Mouse (Mus musculus) forebrain, embryonic 10.5 days (tissue): ENCODE data around the gene Spata16. TPM values are rescaled to one million over a fixed set of nuclear protein-coding genes. Genes with fewer than 3 reads are reported as not detected.
A peak's percentile ranks its signal among the peaks of the same experiment; 100 is the strongest.
"Not testable (repeated sequence)": the region's sequence is repeated elsewhere in the genome, so short reads cannot be mapped to it uniquely, and the experiment has no call there.

Experiments
- DNase-seq: peaks from one replicate; pipeline ENCODE4 v3.0.0-alpha.2; 2017; ENCODE audit warnings: low spot score; ENCODE audit errors: extremely low spot score
- H3K27ac ChIP-seq: fragments of 300-500 bp; sonication (generic); 2 replicates; pipeline ENCODE4 v1.5.1; 2016; ENCODE audit warnings: mild to moderate bottlenecking
- H3K27me3 ChIP-seq: fragments of 300-500 bp; sonication (generic); 2 replicates; pipeline ENCODE4 v1.6.1; 2016; ENCODE audit warnings: mild to moderate bottlenecking; ENCODE audit not compliant: poor library complexity, severe bottlenecking
- H3K36me3 ChIP-seq: fragments of 300-500 bp; sonication (generic); replicated peaks from 2 replicates; pipeline ENCODE4 v1.6.1; 2016; ENCODE audit warnings: mild to moderate bottlenecking, moderate library complexity
- H3K4me1 ChIP-seq: fragments of 300-500 bp; sonication (generic); 2 replicates; pipeline ENCODE4 v1.6.1; 2016
- H3K4me3 ChIP-seq: fragments of 300-500 bp; sonication (generic); 2 replicates; pipeline ENCODE4 v1.5.1; 2016; ENCODE audit warnings: mild to moderate bottlenecking, moderate library complexity
- H3K9me3 ChIP-seq: fragments of 300-500 bp; sonication (generic); 2 replicates; pipeline ENCODE4 v1.6.1; 2016; ENCODE audit warnings: mild to moderate bottlenecking, moderate library complexity
- WGBS: fragments of 180-500 bp; shearing (Covaris S2); methylation state at CpG from one replicate; pipeline ENCODE4 v1.1.7; 2016; 5-methylcytosine and 5-hydroxymethylcytosine counted together
- polyA plus RNA-seq: library from polyadenylated mRNA; unstranded; fragments of >200 nt; fragmentation: Nextera tagmentation; extraction: Ambion mirVana; gene quantifications from 2 replicates; pipeline ENCODE4 v1.2.1, GENCODE M21; 2016

Gene Spata16
- polyA plus RNA-seq = not detected in 2 replicates

DNA sequence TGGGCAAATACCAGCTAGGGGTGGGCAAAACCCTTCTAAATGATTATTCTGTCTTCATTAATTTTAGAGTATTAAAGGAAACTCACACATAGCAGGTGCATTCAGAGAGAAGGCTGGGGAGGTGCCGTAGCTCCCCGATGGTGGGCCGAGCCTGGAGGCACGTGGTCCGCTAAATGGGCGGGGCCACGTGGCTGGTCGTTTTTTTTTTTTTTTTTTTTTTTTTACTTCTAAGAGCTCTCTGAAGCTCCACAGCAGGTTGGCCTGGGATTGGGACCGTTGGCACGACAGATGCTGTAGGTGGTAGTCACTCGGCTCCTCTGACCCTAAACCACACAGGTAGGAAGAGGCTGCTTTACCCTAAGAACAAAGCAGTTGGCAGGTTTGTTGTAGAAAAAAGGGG lies at the start of gene Spata16:
Spata16 (plus strand) TSS at position 219 of the 400 bp plus-strand sequence.
- 80% methylated on average over 11 of the region's 11 CpGs for WGBS
- H3K4me3 ChIP-seq = no peak within 1 kb of the TSS

DNA sequence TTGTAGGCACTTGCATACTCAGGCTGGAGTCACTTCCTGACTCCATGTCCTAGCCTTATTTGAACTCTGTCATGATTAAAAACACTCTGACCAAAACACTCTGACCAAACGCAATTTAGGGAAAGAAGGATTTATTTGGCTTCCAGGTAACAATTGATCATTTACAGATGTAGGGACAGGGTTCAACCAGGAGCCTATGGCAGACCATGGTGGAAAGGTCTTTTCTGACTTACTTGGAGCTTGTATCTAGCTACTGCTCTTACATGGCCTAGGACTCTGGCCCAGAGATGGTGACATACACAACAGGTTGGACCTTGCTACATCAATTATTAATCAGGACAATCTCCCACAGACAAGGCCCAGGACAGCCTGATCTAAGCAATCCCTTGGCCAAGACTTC lies 32.6 kb upstream of the Spata16 start:
- WGBS = 79% methylated on average over 1 of the region's 1 CpGs
- no peak for DNase-seq
- no peaks in the 10 kb centered on the region for H3K9me3 ChIP-seq
- no peaks in the 10 kb centered on the region for H3K36me3 ChIP-seq
- no peaks in the 10 kb centered on the region for H3K4me1 ChIP-seq
- no peaks in the 10 kb centered on the region for H3K27me3 ChIP-seq
- no peak overlapping the region for H3K27ac ChIP-seq
- no peak overlapping the region for H3K4me3 ChIP-seq

More for the DNA sequence above, at the start of gene Spata16:
- Histone ChIP-seq H3K4me1 (peaks cover 36% of the 10 kb centered on the region), H3K36me3 (no peaks in the 10 kb centered on the region), H3K27me3 (no peaks in the 10 kb centered on the region), H3K27ac (no peak within 1 kb of the TSS), H3K9me3 (no peaks in the 10 kb centered on the region)
- no peak for DNase-seq

DNA sequence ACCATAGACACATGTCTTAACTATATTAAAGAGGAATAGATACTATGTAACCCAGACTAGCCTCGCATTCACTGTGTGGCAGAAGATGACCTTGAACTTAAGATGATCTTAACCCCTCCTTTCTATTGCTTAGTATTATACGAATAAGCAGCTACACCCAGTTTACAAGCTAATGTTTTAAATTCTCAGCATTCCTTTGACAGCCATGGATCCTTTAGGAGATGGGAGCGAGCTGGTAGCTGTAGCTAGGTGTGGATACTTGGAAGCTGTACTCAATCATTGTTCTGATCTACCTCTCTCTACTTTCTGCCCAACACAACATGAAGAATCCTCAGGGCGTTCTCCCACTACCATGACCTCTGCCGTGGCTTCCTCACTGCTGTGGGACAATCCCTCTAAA lies 28.9 kb upstream of the Spata16 start:
- Histone ChIP-seq H3K4me1 (no peaks in the 10 kb centered on the region), H3K27me3 (no peaks in the 10 kb centered on the region), H3K4me3 (no peak overlapping the region), H3K27ac (no peak overlapping the region), H3K36me3 (no peaks in the 10 kb centered on the region), H3K9me3 (no peaks in the 10 kb centered on the region)
- 86% methylated on average over 5 of the region's 5 CpGs for WGBS
- no peak for DNase-seq

- Histone ChIP-seq H3K27me3 (no peaks in the 10 kb centered on the region), H3K4me1 (peaks cover 37% of the 10 kb centered on the region), H3K9me3 (no peaks in the 10 kb centered on the region), H3K4me3 (no peak overlapping the region), H3K27ac (peak overlapping the region; percentile 80), H3K36me3 (no peaks in the 10 kb centered on the region)
- DNase-seq = no peak
- 79% methylated on average over 9 of the region's 9 CpGs for WGBS
Observed at GRCm38 (mm10) chr3:26639214-26639613, 1.8 kb downstream of the Spata16 start.

DNA sequence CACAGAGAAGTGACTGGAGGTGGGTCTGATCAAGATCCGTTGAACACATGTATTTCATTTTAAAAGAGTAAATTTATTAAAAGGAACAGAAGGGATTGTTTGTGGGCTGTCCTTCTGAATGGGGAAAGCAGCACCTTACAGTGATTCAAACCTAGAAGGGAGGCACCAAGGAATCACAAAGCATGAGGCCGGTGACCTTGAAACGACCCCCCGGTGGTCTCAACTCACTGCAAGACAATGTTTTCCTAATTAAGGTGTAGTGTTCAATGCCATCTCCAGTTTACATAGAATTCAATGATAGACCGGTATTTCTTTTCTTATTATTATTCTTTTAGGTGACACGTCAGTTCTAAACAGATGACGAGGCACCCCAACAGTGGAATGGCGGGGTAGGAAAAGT lies 2.4 kb downstream of the Spata16 start:
- Histone ChIP-seq H3K4me3 (no peak overlapping the region), H3K27me3 (no peaks in the 10 kb centered on the region), H3K9me3 (no peaks in the 10 kb centered on the region), H3K36me3 (no peaks in the 10 kb centered on the region), H3K4me1 (peaks cover 37% of the 10 kb centered on the region), H3K27ac (peak overlapping the region; percentile 80)
- no peak for DNase-seq
- 69% methylated on average over 8 of the region's 8 CpGs for WGBS

GRCm38 (mm10) chr3:26640321-26641075 lies 3.1 kb downstream of the Spata16 start:
- Histone ChIP-seq H3K4me1 (peaks cover 37% of the 10 kb centered on the region), H3K36me3 (no peaks in the 10 kb centered on the region), H3K9me3 (no peaks in the 10 kb centered on the region), H3K27ac (peak overlapping the region; percentile 80), H3K4me3 (no peak overlapping the region), H3K27me3 (no peaks in the 10 kb centered on the region)
- 46% methylated on average over 8 of the region's 8 CpGs for WGBS
- peak; percentile 18 for DNase-seq

GRCm38 (mm10) chr3:26641351-26642249 lies 4.2 kb downstream of the Spata16 start:
- peak overlapping the region; percentile 80 for H3K27ac ChIP-seq
- H3K9me3 ChIP-seq = no peaks in the 10 kb centered on the region
- H3K27me3 ChIP-seq = no peaks in the 10 kb centered on the region
- H3K36me3 ChIP-seq = no peaks in the 10 kb centered on the region
- no peak overlapping the region for H3K4me3 ChIP-seq
- DNase-seq = peak; percentile 74
- WGBS = 32% methylated on average over 15 of the region's 15 CpGs
- H3K4me1 ChIP-seq = peaks cover 37% of the 10 kb centered on the region

DNA sequence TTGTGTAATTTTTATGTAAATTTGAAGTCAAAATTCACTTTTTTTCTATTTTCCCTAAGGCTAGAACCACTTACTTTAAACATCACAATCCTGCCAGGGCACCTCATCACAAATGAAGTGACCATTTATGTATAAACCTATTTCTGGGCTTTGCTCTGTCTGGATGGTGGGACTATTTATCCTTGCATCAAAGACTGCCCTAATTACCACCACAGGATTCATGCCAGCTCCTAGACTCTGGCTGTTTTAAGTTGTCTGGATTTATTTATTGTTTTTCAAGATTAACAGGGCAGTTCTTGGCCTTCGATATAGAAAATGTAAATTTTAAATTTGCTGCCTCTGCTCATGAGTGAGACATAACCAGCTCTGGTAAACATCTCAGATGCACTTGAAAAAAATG lies 6.7 kb downstream of the Spata16 start:
- H3K27me3 ChIP-seq = no peaks in the 10 kb centered on the region
- H3K9me3 ChIP-seq = no peaks in the 10 kb centered on the region
- no peak overlapping the region for H3K27ac ChIP-seq
- peaks cover 33% of the 10 kb centered on the region for H3K4me1 ChIP-seq
- H3K36me3 ChIP-seq = no peaks in the 10 kb centered on the region
- DNase-seq = no peak
- H3K4me3 ChIP-seq = no peak overlapping the region
- 94% methylated on average over 1 of the region's 1 CpGs for WGBS

DNA sequence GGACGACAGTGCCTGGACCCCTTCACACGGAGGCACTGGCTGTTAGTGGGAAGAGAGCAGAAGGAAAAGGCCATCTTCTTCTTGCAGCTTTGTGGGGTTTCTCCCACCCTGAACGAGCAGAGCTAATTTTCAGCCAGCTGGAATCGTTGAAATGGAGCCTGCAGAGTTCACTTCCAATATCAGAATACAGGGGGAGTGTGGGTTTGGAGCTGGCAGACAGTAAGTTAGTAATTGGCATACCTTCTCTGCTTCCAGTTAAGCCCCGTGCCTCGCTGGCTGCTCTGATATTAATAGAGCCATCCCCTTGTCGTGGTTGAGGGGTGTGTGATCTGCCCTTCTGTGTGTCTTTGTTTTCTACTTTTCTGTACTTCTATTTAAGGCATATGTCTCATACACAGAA lies 9.4 kb downstream of the Spata16 start:
- H3K4me3 ChIP-seq = no peak overlapping the region
- H3K4me1 ChIP-seq = peaks cover 7% of the 10 kb centered on the region
- no peak for DNase-seq
- H3K27ac ChIP-seq = no peak overlapping the region
- H3K27me3 ChIP-seq = no peaks in the 10 kb centered on the region
- whole genome bisulfite sequencing = 87% methylated on average over 7 of the region's 7 CpGs
- H3K36me3 ChIP-seq = no peaks in the 10 kb centered on the region
- no peaks in the 10 kb centered on the region for H3K9me3 ChIP-seq

- no peak overlapping the region for H3K27ac ChIP-seq
- H3K4me1 ChIP-seq = no peaks in the 10 kb centered on the region
- DNase-seq = no peak
- H3K36me3 ChIP-seq = no peaks in the 10 kb centered on the region
- no peak overlapping the region for H3K4me3 ChIP-seq
- H3K9me3 ChIP-seq = no peaks in the 10 kb centered on the region
- 84% methylated on average over 3 of the region's 3 CpGs for WGBS
- no peaks in the 10 kb centered on the region for H3K27me3 ChIP-seq
Observed at GRCm38 (mm10) chr3:26685832-26686231, 48.4 kb downstream of the Spata16 start.

GRCm38 (mm10) chr3:26709492-26709891 lies 72.1 kb downstream of the Spata16 start:
- WGBS = 73% methylated on average over 5 of the region's 5 CpGs
- not testable (repeated sequence) for H3K4me1 ChIP-seq, H3K27me3 ChIP-seq, H3K27ac ChIP-seq, DNase-seq, H3K36me3 ChIP-seq, H3K4me3 ChIP-seq, H3K9me3 ChIP-seq

GRCm38 (mm10) chr3:26727526-26727925 lies 90.1 kb downstream of the Spata16 start:
- DNase-seq = no peak
- no peak overlapping the region for H3K27ac ChIP-seq
- H3K27me3 ChIP-seq = no peaks in the 10 kb centered on the region
- H3K4me3 ChIP-seq = no peak overlapping the region
- H3K4me1 ChIP-seq = no peaks in the 10 kb centered on the region
- 88% methylated on average over 6 of the region's 6 CpGs for WGBS
- no peaks in the 10 kb centered on the region for H3K9me3 ChIP-seq
- H3K36me3 ChIP-seq = no peaks in the 10 kb centered on the region

GRCm38 (mm10) chr3:26750492-26750891 lies 113.1 kb downstream of the Spata16 start:
- no peaks in the 10 kb centered on the region for H3K27me3 ChIP-seq
- no peaks in the 10 kb centered on the region for H3K36me3 ChIP-seq
- no peak for DNase-seq
- 85% methylated on average over 2 of the region's 2 CpGs for WGBS
- H3K27ac ChIP-seq = no peak overlapping the region
- H3K4me1 ChIP-seq = no peaks in the 10 kb centered on the region
- no peak overlapping the region for H3K4me3 ChIP-seq
- H3K9me3 ChIP-seq = no peaks in the 10 kb centered on the region
